Mouse (Mus musculus) heart, adult 2 months (tissue): ENCODE results near the gene Dmkn. TPM values are rescaled to one million over a fixed set of nuclear protein-coding genes. Genes with fewer than 3 reads are reported as not detected.

ENCODE experiments used
- DNase-seq, 2 experiments: peaks; one replicate each; pipeline ENCODE4 v3.0.0; 2021
- H3K27ac ChIP-seq: fragments of 200-600 bp; 2 replicates; pipeline ENCODE4 v1.8.1; 2022
- H3K27me3 ChIP-seq: fragments of 200-500 bp; 2 replicates; pipeline ENCODE4 v1.6.1; 2012; ENCODE audit warnings: mild to moderate bottlenecking, low read length, inconsistent platforms, mixed read lengths; ENCODE audit not compliant: control insufficient read depth, insufficient read depth
- H3K36me3 ChIP-seq: fragments of 200-500 bp; 2 replicates; pipeline ENCODE4 v1.6.1; 2012; ENCODE audit warnings: low read length, inconsistent platforms; ENCODE audit not compliant: control insufficient read depth, insufficient read depth
- H3K4me1 ChIP-seq: fragments of 200-500 bp; 2 replicates; pipeline ENCODE4 v1.6.1; 2011; ENCODE audit warnings: low read length; ENCODE audit not compliant: control insufficient read depth, insufficient read depth
- H3K4me3 ChIP-seq: fragments of 200-600 bp; 2 replicates; pipeline ENCODE4 v1.8.1; 2022
- H3K79me2 ChIP-seq: fragments of 200-500 bp; replicated peaks from 2 replicates; pipeline ENCODE4 v1.6.1; 2012; ENCODE audit warnings: mild to moderate bottlenecking, inconsistent platforms, low read length, moderate library complexity, mixed read lengths; ENCODE audit not compliant: control insufficient read depth, insufficient read depth
- H3K9ac ChIP-seq: fragments of 200-500 bp; 2 replicates; pipeline ENCODE4 v1.6.1; 2012; ENCODE audit warnings: low read depth, mild to moderate bottlenecking, control low read depth, inconsistent platforms, low read length, mixed read lengths
- CTCF ChIP-seq: fragments of 200-600 bp; IDR thresholded peaks from 2 replicates; pipeline ENCODE4 v1.8.1; 2022; ENCODE audit warnings: antibody characterized with exemption, mild to moderate bottlenecking, moderate library complexity
- EP300 ChIP-seq: fragments of 200-500 bp; IDR thresholded peaks from 2 replicates; pipeline ENCODE4 v1.6.1; 2011; ENCODE audit warnings: low read depth, low read length, control low read depth; ENCODE audit not compliant: insufficient read depth
- POLR2A ChIP-seq: fragments of 200-500 bp; IDR thresholded peaks from 2 replicates; pipeline ENCODE4 v1.6.1; 2011; ENCODE audit warnings: mild to moderate bottlenecking, low read depth, low read length, control low read depth; ENCODE audit not compliant: insufficient read depth
- WGBS: fragments of 180-500 bp; shearing (Covaris S2); methylation state at CpG from one replicate; pipeline ENCODE4 v1.1.7; 2018; 5-methylcytosine and 5-hydroxymethylcytosine counted together
- intact Hi-C: fragments of 180-260 bp; cut with DNase I; formaldehyde crosslinking; loops from one replicate; pipeline ENCODE4 v1.15.1; 2025
- polyA plus RNA-seq: library from polyadenylated mRNA; depleted of rRNA; stranded (reverse); fragments of >200 nt; gene quantifications from 2 replicates; pipeline ENCODE4 v1.2.3, GENCODE M21; 2012
- total RNA-seq, 2 experiments: library from RNA; stranded (reverse); gene quantifications; 2 replicates each; pipeline ENCODE4 v1.2.3; 2021

Gene Dmkn
- total and polyA plus RNA-seq, 3 experiments, result 0.84 to 7.2 (median 1.6) TPM

DNA sequence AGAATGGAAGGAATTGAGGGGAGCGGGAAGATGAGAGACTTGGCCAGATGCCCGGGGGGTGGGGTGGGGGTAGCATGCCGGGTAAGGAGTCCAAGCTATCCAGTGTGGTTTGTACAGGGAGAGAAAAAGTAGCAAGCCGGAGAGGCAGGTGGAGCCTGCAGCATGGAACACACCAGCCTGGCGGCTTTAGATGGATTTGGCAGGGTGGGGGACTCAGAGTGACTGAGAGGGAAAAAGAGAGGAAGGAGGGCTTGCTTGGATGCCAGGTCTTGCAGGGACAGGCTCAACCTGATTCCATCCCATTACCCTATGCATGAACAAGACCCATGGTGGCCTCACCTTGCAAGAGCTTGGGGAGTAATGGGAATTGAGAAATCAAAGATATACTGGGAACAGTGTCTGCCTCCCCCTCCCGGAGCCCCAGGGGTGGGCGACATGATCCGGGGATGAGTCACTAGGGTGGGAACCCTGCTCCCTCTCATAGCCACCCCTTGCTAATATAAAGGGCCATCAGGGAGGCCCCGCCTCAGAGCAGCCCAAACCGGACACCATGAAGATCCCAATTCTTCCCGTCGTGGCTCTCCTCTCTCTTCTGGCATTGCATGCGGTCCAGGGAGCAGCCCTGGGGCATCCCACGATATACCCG is 23.9 kb downstream of the Dmkn start, which contains the start of gene Krtdap:
Krtdap (plus strand) TSS at position 520 of the 646 bp plus-strand sequence.
- DNase-seq, result no peak
- H3K27ac ChIP-seq, result no peak within 1 kb of the TSS
- H3K4me1 ChIP-seq, result no peaks in the 10 kb centered on the region
- H3K36me3 ChIP-seq, result no peaks in the 10 kb centered on the region
- intact Hi-C loops, result no loop called here
- no peaks in the 10 kb centered on the region for H3K79me2 ChIP-seq
- H3K9ac ChIP-seq, result no peak within 1 kb of the TSS
- TF ChIP-seq EP300 (no peak), CTCF (no peak), POLR2A (no peak)
- WGBS, result 37% methylated on average over 15 of the region's 15 CpGs
- H3K27me3 ChIP-seq, result no peaks in the 10 kb centered on the region
- no peak within 1 kb of the TSS for H3K4me3 ChIP-seq

DNA sequence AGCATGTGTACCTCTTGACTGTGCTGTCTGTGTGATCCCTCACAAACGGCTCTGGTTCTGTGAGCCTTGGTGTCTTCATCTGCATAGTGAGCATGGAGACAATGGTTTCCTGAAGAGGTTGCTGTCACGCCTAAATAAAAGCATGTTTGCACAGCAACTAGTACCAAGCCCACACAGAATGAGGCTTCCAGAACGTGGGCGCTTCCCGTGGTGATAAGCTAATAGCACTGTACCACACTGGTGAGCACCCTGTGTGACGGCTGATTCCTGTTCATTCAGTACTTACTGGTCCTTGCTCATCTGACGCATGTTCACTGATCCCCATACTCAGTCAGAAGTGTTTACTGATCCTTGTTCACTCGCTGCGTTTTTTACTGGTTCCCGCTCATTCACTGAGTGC is 26.6 kb downstream of the Dmkn start:
- no peaks in the 10 kb centered on the region for H3K36me3 ChIP-seq
- no peaks in the 10 kb centered on the region for H3K27me3 ChIP-seq
- TF ChIP-seq POLR2A, result no peak
- no peak for TF ChIP-seq CTCF
- TF ChIP-seq EP300, result no peak
- H3K27ac ChIP-seq, result no peak overlapping the region
- no peaks in the 10 kb centered on the region for H3K79me2 ChIP-seq
- no peak overlapping the region for H3K9ac ChIP-seq
- WGBS, result 73% methylated on average over 10 of the region's 10 CpGs
- intact Hi-C loops, result no loop called here
- no peak overlapping the region for H3K4me3 ChIP-seq
- no peak for DNase-seq
- no peaks in the 10 kb centered on the region for H3K4me1 ChIP-seq

DNA sequence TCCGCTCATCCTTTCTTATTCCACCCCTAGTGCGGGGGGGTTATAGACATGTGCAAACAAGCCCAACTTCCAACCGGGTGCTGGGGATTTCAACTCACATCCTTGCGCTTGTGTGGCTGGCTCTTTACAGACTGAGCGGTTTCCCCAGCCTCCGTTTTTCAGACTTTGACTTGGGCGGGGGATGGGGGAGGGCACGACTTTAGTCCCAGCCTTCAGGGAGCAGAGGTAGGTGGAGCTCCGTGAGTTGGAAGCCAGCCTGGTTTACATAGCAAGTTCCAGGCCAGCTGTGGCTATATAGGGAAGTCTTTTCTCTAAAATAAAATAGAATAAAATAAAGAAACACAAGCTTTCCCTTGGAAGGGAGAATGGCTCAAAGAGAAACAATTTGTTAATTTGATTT is 28.4 kb downstream of the Dmkn start:
- intact Hi-C loops, result no loop called here
- Histone ChIP-seq H3K79me2 (no peaks in the 10 kb centered on the region), H3K27me3 (no peaks in the 10 kb centered on the region), H3K9ac (no peak overlapping the region), H3K4me3 (no peak overlapping the region), H3K27ac (no peak overlapping the region), H3K36me3 (no peaks in the 10 kb centered on the region), H3K4me1 (no peaks in the 10 kb centered on the region)
- no peak for DNase-seq
- 21% methylated on average over 9 of the region's 9 CpGs for WGBS
- TF ChIP-seq CTCF (no peak), EP300 (no peak), POLR2A (no peak)

DNA sequence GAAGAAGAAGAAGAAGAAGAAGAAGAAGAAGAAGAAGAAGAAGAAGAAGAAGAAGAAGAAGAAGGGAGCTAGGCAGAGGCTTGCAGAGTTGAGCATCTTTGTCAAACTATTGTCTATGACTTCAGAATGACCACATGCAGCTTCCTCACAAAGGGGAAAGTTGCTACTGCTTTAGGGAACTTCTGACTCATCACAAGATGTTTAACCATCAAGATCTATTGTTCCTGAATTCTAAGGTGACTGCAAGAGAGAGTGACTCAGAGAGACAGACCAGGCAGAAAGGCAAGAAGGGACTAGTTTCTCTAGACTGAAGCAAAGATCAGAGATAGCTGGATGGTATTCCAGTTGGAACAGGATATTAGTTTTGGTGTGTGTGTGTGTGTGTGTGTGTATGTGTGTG is 31.4 kb downstream of the Dmkn start:
- H3K36me3 ChIP-seq, result no peaks in the 10 kb centered on the region
- H3K4me3 ChIP-seq, result no peak overlapping the region
- no peaks in the 10 kb centered on the region for H3K79me2 ChIP-seq
- H3K27me3 ChIP-seq, result no peaks in the 10 kb centered on the region; the same call in 1 of the 2 replicates
- H3K9ac ChIP-seq, result no peak overlapping the region
- no peak for DNase-seq
- TF ChIP-seq EP300 (no peak), CTCF (no peak), POLR2A (no peak)
- H3K4me1 ChIP-seq, result no peaks in the 10 kb centered on the region
- intact Hi-C loops, result no loop called here
- no peak overlapping the region for H3K27ac ChIP-seq

DNA sequence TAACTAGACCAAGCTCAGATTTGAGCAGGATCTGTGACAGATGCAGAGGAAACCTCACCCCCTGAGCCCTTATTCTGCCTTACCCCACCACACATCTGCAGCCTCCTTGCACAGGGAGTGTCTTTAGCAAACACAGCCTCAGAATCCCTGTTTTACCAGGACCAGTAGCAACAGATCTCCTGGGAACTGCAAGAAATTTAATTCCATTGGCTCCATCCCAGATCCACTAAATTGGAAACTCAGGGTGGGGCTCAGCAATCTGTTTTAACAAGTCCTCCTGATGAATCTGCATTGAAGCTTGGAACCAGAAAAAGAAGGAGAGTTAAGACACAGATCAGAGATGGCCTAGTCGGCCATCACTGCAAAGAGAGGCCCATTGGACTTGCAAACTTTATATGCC is 33.2 kb downstream of the Dmkn start:
- TF ChIP-seq CTCF (no peak), POLR2A (no peak), EP300 (no peak)
- no peak overlapping the region for H3K27ac ChIP-seq
- H3K9ac ChIP-seq, result no peak overlapping the region
- DNase-seq, result no peak
- intact Hi-C loops, result no loop called here
- no peaks in the 10 kb centered on the region; the same call in 1 of the 2 replicates for H3K27me3 ChIP-seq
- H3K4me3 ChIP-seq, result no peak overlapping the region
- H3K36me3 ChIP-seq, result no peaks in the 10 kb centered on the region
- H3K79me2 ChIP-seq, result no peaks in the 10 kb centered on the region
- H3K4me1 ChIP-seq, result no peaks in the 10 kb centered on the region
- WGBS, result 83% methylated on average over 1 of the region's 1 CpGs

DNA sequence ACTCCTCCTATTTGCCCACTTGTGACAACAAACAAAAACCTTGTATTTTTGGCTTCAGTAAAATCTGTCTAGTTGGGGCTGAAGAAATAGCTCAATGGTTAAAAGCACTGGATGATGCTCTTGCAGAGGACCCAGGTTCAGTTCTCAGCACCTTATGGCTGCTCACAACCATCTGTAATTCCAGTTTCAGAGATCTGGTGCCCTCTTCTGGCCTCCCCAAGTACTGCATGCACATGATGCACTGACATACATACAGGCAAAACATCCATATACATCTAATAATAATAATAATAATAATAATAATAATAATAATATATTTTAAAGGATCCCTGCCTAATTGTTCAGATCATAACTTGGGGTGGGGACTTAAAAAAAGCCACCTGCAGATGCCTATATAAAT is 37.1 kb downstream of the Dmkn start:
- TF ChIP-seq POLR2A (no peak), EP300 (no peak), CTCF (peak; percentile 26)
- DNase-seq, result no peak
- Histone ChIP-seq H3K36me3 (no peaks in the 10 kb centered on the region), H3K4me3 (no peak overlapping the region), H3K27ac (no peak overlapping the region), H3K27me3 (no peaks in the 10 kb centered on the region; the same call in 1 of the 2 replicates), H3K9ac (no peak overlapping the region), H3K4me1 (no peaks in the 10 kb centered on the region), H3K79me2 (no peaks in the 10 kb centered on the region)
- intact Hi-C loops, result no loop called here
